Mouse (Mus musculus): ENCODE measurements at regions not wholly inside any gene's neighbourhood (a gene's known extent, or its start where the extent isn't known, plus 50 kb on each side); places are given as distances from the start of the nearest gene placed in this dataset.

- TF ChIP-seq CTCF (conservative IDR thresholded peaks at IDR 0.05; ENCODE audit: low read length) (no peak), POU5F1 (IDR thresholded peaks at IDR 0.05; ENCODE audit: borderline replicate concordance, low read length) (no peak)
These were observed 1114.7 kb downstream of the Defb40 start for GRCm38 (mm10) chr8:17863388-17863787.

Measured in E14TG2a.4 (cell line).